Mouse (Mus musculus) cerebellum, adult 8-10 months (tissue): ENCODE results near the gene Olfr348.
A peak's percentile ranks its signal among the peaks of the same experiment; 100 is the strongest.

Experiments
- DNase-seq: peaks from one replicate; pipeline ENCODE4 v3.0.0; 2022

Olfr348 gene

DNA sequence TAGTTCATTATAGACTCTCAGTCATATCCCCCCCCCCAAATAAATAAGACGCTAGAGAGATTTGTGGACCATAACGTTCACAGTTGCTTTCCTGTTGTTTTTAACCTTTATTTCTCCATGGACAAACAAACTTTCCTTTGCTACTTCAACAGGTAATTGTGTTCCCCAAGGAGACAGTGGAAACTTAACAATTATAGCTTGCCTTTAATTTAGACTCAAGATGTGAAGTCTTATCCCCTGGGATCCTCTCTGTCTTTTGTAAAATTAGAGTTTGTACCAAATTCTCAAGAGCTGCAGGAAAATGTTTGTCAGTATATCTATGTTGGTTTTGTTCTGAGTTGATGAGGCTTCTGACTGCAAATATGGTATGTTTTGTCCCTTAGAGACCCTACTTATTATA lies at the start of gene Olfr348:
Gene Olfr348, plus strand, starts transcription at position 301 of the 400 bp plus-strand sequence.
- no peak for DNase-seq

DNA sequence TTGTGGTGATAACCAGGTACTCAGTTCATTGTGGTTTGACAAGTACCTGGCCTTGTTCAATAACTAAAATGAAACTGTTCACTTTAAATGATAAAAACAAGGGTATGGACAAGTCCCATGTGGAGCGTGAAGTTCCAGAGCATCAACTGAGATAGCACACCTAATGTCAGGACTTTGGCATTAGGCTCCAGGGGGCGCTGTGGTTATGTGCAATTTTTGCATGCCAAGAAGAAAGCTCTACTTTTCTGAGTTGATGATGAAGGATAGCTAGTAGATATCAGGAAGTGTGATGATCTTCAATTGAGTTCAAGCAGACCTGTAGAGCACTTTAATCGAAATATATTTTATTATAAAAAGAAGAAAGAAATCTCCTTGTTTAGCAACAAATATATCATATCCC lies 47.9 kb upstream of the Olfr348 start:
- peak; percentile 3 for DNase-seq

DNA sequence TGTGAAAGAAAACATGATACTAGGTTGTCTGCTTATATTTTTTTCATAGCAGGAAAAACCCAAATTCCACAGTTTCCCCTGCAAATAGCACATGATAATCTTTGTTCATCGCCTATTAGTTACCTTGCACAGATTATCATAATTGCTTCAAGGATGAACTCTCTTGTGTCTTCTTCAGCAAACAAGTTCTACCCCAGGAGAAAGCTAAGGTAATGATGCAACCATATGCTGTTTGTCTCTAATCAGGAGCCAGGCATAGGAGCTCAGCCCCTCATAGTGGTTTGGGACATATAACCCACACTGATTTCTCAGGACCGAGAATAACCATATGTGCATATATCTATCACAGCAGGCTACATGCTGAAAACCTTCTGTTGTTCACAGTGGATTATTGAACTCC lies 6.2 kb downstream of the Olfr348 start, which contains the start of gene Olfr50:
Gene Olfr50, plus strand, starts transcription at position 301 of the 400 bp plus-strand sequence.
- no peak for DNase-seq

DNA sequence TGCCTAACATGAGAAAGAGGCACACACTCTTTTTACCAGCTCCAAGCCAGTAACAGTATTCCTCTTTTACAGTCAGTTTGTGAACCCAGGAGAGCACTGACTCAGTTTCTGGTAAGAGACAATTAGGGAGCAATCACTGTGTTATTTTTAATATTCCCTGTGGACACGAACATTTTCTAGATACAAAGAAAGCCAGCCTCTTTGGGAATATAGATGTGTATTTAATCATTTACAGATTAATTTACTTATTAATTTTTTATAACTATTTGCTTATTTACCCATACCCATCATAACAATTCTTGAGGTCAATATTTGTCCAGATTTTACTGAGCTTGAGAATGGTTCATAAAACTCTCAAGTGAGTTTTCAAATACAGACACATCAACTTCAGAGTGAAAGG lies 32.9 kb downstream of the Olfr348 start, which contains the start of gene Olfr3:
Gene Olfr3, minus strand, starts transcription at position 101 of the 400 bp plus-strand sequence.
- DNase-seq: no peak
